Mouse (Mus musculus) monocyte, adult 5-6 weeks (primary cell): ENCODE data around the gene Slc22a20. TPM values are rescaled to one million over a fixed set of nuclear protein-coding genes. Genes with fewer than 3 reads are reported as not detected.
A peak's percentile ranks its signal among the peaks of the same experiment; 100 is the strongest.

Experiments
- ATAC-seq: fragments of 153-309, 156-312 bp; replicated peaks from 2 replicates; pipeline ENCODE4 v1.8.0; 2017; ENCODE audit warnings: mild to moderate bottlenecking; ENCODE audit not compliant: low TSS enrichment, insufficient number of reproducible peaks, severe bottlenecking, poor library complexity, low FRiP score
- total RNA-seq: library from RNA; stranded (forward); fragments of 200-1000, 200-491, 200-594 nt; gene quantifications from 3 replicates; pipeline ENCODE4 v1.2.3, GENCODE M21; 2017

The Slc22a20 gene
- total RNA-seq, 1 experiment from 2014 or later: not detected

- no peak for ATAC-seq
These were observed 50.3 kb downstream of the Slc22a20 start for GRCm38 (mm10) chr19:5935691-5936090.

- no peak for ATAC-seq
These were observed 50.7 kb downstream of the Slc22a20 start for GRCm38 (mm10) chr19:5935266-5935665.

GRCm38 (mm10) chr19:5929634-5930596, 56.0 kb downstream of the Slc22a20 start:
- peak; percentile 83 for ATAC-seq

- no peak for ATAC-seq
These were observed 57.4 kb downstream of the Slc22a20 start for GRCm38 (mm10) chr19:5928546-5928945.

GRCm38 (mm10) chr19:5928104-5928503, 57.8 kb downstream of the Slc22a20 start:
- no peak for ATAC-seq

GRCm38 (mm10) chr19:5927532-5927931, 58.4 kb downstream of the Slc22a20 start:
- ATAC-seq: no peak

- ATAC-seq: no peak
These were observed 58.9 kb downstream of the Slc22a20 start for GRCm38 (mm10) chr19:5927026-5927425.

GRCm38 (mm10) chr19:5925311-5925855, 60.6 kb downstream of the Slc22a20 start:
- ATAC-seq: no peak

GRCm38 (mm10) chr19:5924713-5925093, 61.2 kb downstream of the Slc22a20 start, which contains the start of gene Cdc42ep2:
Gene Cdc42ep2 (minus strand): TSS chr19:5924816.
- ATAC-seq: peak; percentile 83

GRCm38 (mm10) chr19:5923990-5924712, 61.8 kb downstream of the Slc22a20 start:
- ATAC-seq: peak; percentile 78

GRCm38 (mm10) chr19:5922963-5923362, 63.0 kb downstream of the Slc22a20 start:
- no peak for ATAC-seq

GRCm38 (mm10) chr19:5922119-5922942, 63.6 kb downstream of the Slc22a20 start:
- no peak for ATAC-seq

- no peak for ATAC-seq
These were observed 64.2 kb downstream of the Slc22a20 start for GRCm38 (mm10) chr19:5921715-5922114.

Other genes with a start within 250 kb of the Slc22a20 start
- gene Ltbp3, start 245.2 kb downstream of the Slc22a20 start, total RNA-seq: 1.2 to 9.7 TPM (median 2.2 TPM) in 3 replicates
- 37.3 to 55.9 TPM (median 44.9 TPM) in 3 replicates for gene Scyl1, start 214.7 kb downstream of the Slc22a20 start, total RNA-seq
- 32.8 to 50.6 TPM (median 34.5 TPM) in 3 replicates for gene Frmd8, start 110.9 kb downstream of the Slc22a20 start, total RNA-seq
- gene Slc25a45, start 108.3 kb downstream of the Slc22a20 start, total RNA-seq: 64.4 to 73.5 TPM (median 69.7 TPM) in 3 replicates
- gene Tigd3, start 92.0 kb downstream of the Slc22a20 start, total RNA-seq: 0.64 to 0.97 TPM (median 0.95 TPM) in 3 replicates
- 50.3 to 76.6 TPM (median 76.0 TPM) in 3 replicates for gene Dpf2, start 73.1 kb downstream of the Slc22a20 start, total RNA-seq
- gene Cdc42ep2, start 61.3 kb downstream of the Slc22a20 start, total RNA-seq: 14.7 to 32.1 TPM (median 27.0 TPM) in 3 replicates
- gene Pola2, start 21.9 kb downstream of the Slc22a20 start, total RNA-seq: 16.7 to 31.5 TPM (median 26.8 TPM) in 3 replicates
- 45.8 to 78.2 TPM (median 59.2 TPM) in 3 replicates for gene Capn1, start 29.8 kb upstream of the Slc22a20 start, total RNA-seq
- 7.7 to 16.8 TPM (median 11.2 TPM) in 3 replicates for gene Syvn1, start 60.4 kb upstream of the Slc22a20 start, total RNA-seq
- gene Mrpl49, start 71.6 kb upstream of the Slc22a20 start, total RNA-seq: 10.1 to 30.8 TPM (median 29.6 TPM) in 3 replicates
- gene Fau, start 71.7 kb upstream of the Slc22a20 start, total RNA-seq: 2,354 to 3,035 TPM (median 2,719 TPM) in 3 replicates
- 4.8 to 9.3 TPM (median 8.4 TPM) in 3 replicates for gene Znhit2, start 75.0 kb upstream of the Slc22a20 start, total RNA-seq
- 5.5 to 18.5 TPM (median 8.9 TPM) in 3 replicates for gene Tm7sf2, start 82.2 kb upstream of the Slc22a20 start, total RNA-seq
- gene Vps51, start 91.1 kb upstream of the Slc22a20 start, total RNA-seq: 61.1 to 80.8 TPM (median 75.6 TPM) in 3 replicates
- not detected in 3 replicates for gene Tmem262, start 93.9 kb upstream of the Slc22a20 start, total RNA-seq
- gene Gm28374, start 96.1 kb upstream of the Slc22a20 start, total RNA-seq: 0.43 TPM in 1 of 3 replicates, not detected in the others
- 29.3 to 49.8 TPM (median 34.6 TPM) in 3 replicates for gene Zfpl1, start 98.8 kb upstream of the Slc22a20 start, total RNA-seq
- 0.49 to 0.76 TPM (median 0.75 TPM) in 3 replicates for gene Cdca5, start 98.8 kb upstream of the Slc22a20 start, total RNA-seq
- 1.4 TPM in 1 of 3 replicates, not detected in the others for gene AC131692.1, start 108.3 kb upstream of the Slc22a20 start, total RNA-seq
- 1.3 TPM in 1 of 3 replicates, not detected in the others for gene Naaladl1, start 119.6 kb upstream of the Slc22a20 start, total RNA-seq
- gene Sac3d1, start 132.5 kb upstream of the Slc22a20 start, total RNA-seq: 2.1 to 2.6 TPM (median 2.1 TPM) in 3 replicates
- gene Snx15, start 142.2 kb upstream of the Slc22a20 start, total RNA-seq: 8.8 to 22.5 TPM (median 11.5 TPM) in 3 replicates
- 0.78 to 5.3 TPM (median 1.9 TPM) in 3 replicates for gene Batf2, start 154.8 kb upstream of the Slc22a20 start, total RNA-seq
- 4.8 to 9.6 TPM (median 5.8 TPM) in 3 replicates for gene Arl2, start 155.4 kb upstream of the Slc22a20 start, total RNA-seq
- not detected in 3 replicates for gene Majin, start 198.2 kb upstream of the Slc22a20 start, total RNA-seq
- gene Gpha2, start 240.2 kb upstream of the Slc22a20 start, total RNA-seq: not detected in 3 replicates
- gene Ppp2r5b, start 249.7 kb upstream of the Slc22a20 start, total RNA-seq: 15.6 to 22.7 TPM (median 18.0 TPM) in 3 replicates